Mouse (Mus musculus): ENCODE results near the gene Pgap3. TPM values are rescaled to one million over a fixed set of nuclear protein-coding genes. Genes with fewer than 3 reads are reported as not detected.
"Not testable (repeated sequence)": the region's sequence is repeated elsewhere in the genome, so short reads cannot be mapped to it uniquely, and the experiment has no call there.

Gene Pgap3
- polyA plus RNA-seq, 1 experiment from 2014 or later: 9.6 TPM

GRCm38 (mm10) chr11:98386596-98386995 lies 13.7 kb downstream of the Pgap3 start:
- peak overlapping the region; percentile 35 for H3K4me3 ChIP-seq
- peak; percentile 37 for DNase-seq (ENCODE audit: low spot score)
- peaks cover 4% of the 10 kb centered on the region for H3K36me3 ChIP-seq (replicated peaks)
- WGBS: 19% methylated on average over 24 of the region's 24 CpGs
- no peak overlapping the region for H3K27ac ChIP-seq (replicated peaks)
- peaks cover 86% of the 10 kb centered on the region for H3K27me3 ChIP-seq (replicated peaks; ENCODE audit: low read depth, poor library complexity, severe bottlenecking)
- peaks cover 41% of the 10 kb centered on the region for H3K4me1 ChIP-seq
- no peaks in the 10 kb centered on the region for H3K9me3 ChIP-seq

DNA sequence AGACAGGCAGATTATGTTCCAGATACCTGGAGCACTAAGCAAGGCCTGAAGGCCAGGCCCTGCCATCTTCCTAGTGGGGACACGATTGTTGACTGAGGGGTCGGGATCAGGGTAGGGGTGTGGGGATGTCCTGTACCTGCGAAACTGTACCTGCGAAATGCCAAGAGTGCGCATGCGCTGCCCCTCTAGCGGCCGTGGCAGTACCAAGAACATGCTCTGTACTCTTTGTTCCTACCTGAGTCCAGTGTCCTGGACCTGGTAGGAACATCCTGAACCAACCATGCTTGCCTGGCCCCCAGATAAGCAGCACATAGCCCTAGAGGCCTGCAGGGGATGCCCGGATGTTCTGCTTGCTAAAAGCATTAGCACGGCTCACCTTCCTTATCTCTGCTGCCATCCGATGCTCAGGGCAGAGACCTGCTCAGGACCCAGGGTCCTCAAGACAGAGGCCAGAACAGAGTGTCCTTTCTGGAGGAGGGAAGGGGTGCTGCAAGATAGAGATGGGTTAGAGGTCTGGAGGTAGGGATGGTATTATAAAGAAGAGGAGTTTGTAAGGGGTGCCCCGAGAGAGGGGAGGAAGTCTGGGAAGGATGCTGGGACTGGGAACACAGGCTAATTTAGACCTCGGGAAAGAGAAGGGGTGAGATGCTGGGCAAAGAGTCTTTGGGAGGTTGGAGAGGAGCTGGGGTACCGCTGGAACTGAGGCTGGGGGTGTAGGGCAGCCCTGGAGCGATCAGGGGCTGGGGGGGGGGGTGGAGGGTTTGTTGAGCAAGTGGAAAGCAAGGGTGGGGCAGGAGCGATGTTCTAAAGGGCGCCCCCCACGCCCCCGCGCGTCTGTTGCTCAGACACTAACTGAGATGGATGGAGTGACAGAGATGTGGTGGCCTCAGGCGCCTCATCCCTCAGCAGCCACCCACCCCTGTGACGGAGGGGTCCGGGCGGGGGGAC lies 14.4 kb downstream of the Pgap3 start, which contains the start of gene Pnmt:
TSS of gene Pnmt (plus strand) at position 813 of the 948 bp plus-strand sequence.
- peaks cover 79% of the 10 kb centered on the region for H3K27me3 ChIP-seq (replicated peaks; ENCODE audit: low read depth, poor library complexity, severe bottlenecking)
- peak within 1 kb of the TSS; percentile 35 for H3K4me3 ChIP-seq
- WGBS: 54% methylated on average over 25 of the region's 25 CpGs
- H3K9me3 ChIP-seq: no peaks in the 10 kb centered on the region
- peaks cover 37% of the 10 kb centered on the region for H3K4me1 ChIP-seq
- no peak within 1 kb of the TSS for H3K27ac ChIP-seq (replicated peaks)
- DNase-seq (ENCODE audit: low spot score): no peak
- peaks cover 7% of the 10 kb centered on the region for H3K36me3 ChIP-seq (replicated peaks)

DNA sequence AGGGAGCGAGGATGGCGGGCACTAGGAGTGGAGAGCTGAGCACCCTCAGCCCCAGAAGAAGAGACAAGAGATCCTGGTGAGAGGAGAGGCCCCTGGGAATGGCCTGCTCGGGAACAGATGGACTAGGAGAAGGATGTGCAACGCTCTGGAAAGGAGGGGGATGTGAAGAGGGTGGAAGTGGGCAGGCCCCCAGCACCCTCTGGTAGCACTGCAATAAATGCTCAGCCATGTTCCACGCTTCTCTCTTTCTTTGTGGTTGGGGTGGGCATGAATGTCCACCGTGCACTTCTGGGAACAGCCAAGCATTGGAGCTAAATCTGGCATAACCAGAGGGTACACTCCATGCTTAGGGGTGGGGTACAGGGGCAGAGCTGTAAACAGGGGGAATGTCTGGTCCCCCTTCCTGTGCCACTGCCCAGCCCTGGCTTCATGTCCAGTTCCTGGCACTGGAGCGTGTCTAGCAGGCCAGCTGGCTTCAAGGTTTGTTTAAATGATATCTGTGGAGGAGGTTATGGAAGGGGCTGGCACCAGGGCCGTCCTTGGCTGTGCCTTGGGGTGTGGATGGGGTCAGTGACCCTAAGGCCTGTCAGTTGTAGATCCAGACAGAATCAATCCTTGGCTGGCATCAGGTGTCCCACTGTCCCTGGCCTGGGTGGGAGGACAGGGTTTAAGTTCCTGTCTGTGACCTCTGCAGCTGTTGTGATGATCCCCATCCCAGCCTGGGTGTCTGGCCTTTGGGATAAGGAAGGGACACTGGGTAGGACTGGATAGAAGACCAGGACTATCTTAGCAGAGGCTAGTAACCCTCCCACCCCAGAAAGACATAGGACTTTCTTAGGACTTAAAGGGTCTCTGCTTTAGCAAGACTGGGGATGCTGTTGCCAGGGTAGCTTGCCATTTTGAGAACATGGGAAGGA lies 15.3 kb downstream of the Pgap3 start:
- peaks cover 70% of the 10 kb centered on the region for H3K27me3 ChIP-seq (replicated peaks; ENCODE audit: low read depth, poor library complexity, severe bottlenecking)
- DNase-seq (ENCODE audit: low spot score): no peak
- peaks cover 16% of the 10 kb centered on the region for H3K36me3 ChIP-seq (replicated peaks)
- no peak overlapping the region for H3K27ac ChIP-seq (replicated peaks)
- H3K4me1 ChIP-seq: peaks cover 37% of the 10 kb centered on the region
- no peaks in the 10 kb centered on the region for H3K9me3 ChIP-seq
- H3K4me3 ChIP-seq: no peak overlapping the region
- WGBS: 59% methylated on average over 8 of the region's 8 CpGs

- Histone ChIP-seq H3K9me3 (no peaks in the 10 kb centered on the region), H3K4me1 (peaks cover 37% of the 10 kb centered on the region), H3K27ac (replicated peaks) (0 out of 2 replicates have a peak overlapping the region, but pooled peaks have one; percentile 11), H3K36me3 (replicated peaks) (peaks cover 24% of the 10 kb centered on the region), H3K27me3 (replicated peaks; ENCODE audit: low read depth, poor library complexity, severe bottlenecking) (peaks cover 62% of the 10 kb centered on the region), H3K4me3 (no peak overlapping the region)
- no peak for DNase-seq (ENCODE audit: low spot score)
- 65% methylated on average over 20 of the region's 20 CpGs for WGBS
Measured at GRCm38 (mm10) chr11:98384216-98384615, 16.1 kb downstream of the Pgap3 start.

- Histone ChIP-seq H3K36me3 (replicated peaks) (peaks cover 31% of the 10 kb centered on the region), H3K27ac (replicated peaks) (0 out of 2 replicates have a peak within 1 kb of the TSS, but pooled peaks have one; percentile 11), H3K9me3 (no peaks in the 10 kb centered on the region), H3K4me1 (peaks cover 32% of the 10 kb centered on the region), H3K27me3 (replicated peaks; ENCODE audit: low read depth, poor library complexity, severe bottlenecking) (peaks cover 55% of the 10 kb centered on the region), H3K4me3 (no peak within 1 kb of the TSS)
- WGBS: 56% methylated on average over 14 of the region's 14 CpGs
- no peak for DNase-seq (ENCODE audit: low spot score)
Measured at GRCm38 (mm10) chr11:98383261-98384030, 16.8 kb downstream of the Pgap3 start, which contains the start of gene Tcap. Gene Tcap (plus strand): TSS chr11:98383811.

GRCm38 (mm10) chr11:98382405-98382804 lies 17.9 kb downstream of the Pgap3 start:
- not testable (repeated sequence) for H3K27ac ChIP-seq (replicated peaks); DNase-seq (ENCODE audit: low spot score); H3K9me3 ChIP-seq; H3K4me3 ChIP-seq
- Histone ChIP-seq H3K4me1 (peaks cover 25% of the 10 kb centered on the region), H3K27me3 (replicated peaks; ENCODE audit: low read depth, poor library complexity, severe bottlenecking) (peaks cover 44% of the 10 kb centered on the region), H3K36me3 (replicated peaks) (peaks cover 42% of the 10 kb centered on the region)
- 44% methylated on average over 2 of the region's 2 CpGs for WGBS

- H3K36me3 ChIP-seq (replicated peaks): peaks cover 49% of the 10 kb centered on the region
- H3K27me3 ChIP-seq (replicated peaks; ENCODE audit: low read depth, poor library complexity, severe bottlenecking): peaks cover 37% of the 10 kb centered on the region
- DNase-seq (ENCODE audit: low spot score): no peak
- no peak overlapping the region for H3K4me3 ChIP-seq
- H3K27ac ChIP-seq (replicated peaks): no peak overlapping the region
- 93% methylated on average over 2 of the region's 2 CpGs for WGBS
- H3K9me3 ChIP-seq: no peaks in the 10 kb centered on the region
- H3K4me1 ChIP-seq: peaks cover 21% of the 10 kb centered on the region
Measured at GRCm38 (mm10) chr11:98381651-98382050, 18.6 kb downstream of the Pgap3 start.

GRCm38 (mm10) chr11:98380106-98380505 lies 20.2 kb downstream of the Pgap3 start:
- Histone ChIP-seq H3K9me3 (no peaks in the 10 kb centered on the region), H3K27me3 (replicated peaks; ENCODE audit: low read depth, poor library complexity, severe bottlenecking) (peaks cover 21% of the 10 kb centered on the region), H3K4me3 (no peak overlapping the region), H3K4me1 (peaks cover 15% of the 10 kb centered on the region), H3K27ac (replicated peaks) (no peak overlapping the region), H3K36me3 (replicated peaks) (peaks cover 65% of the 10 kb centered on the region)
- no peak for DNase-seq (ENCODE audit: low spot score)
- 84% methylated on average over 6 of the region's 6 CpGs for WGBS

- Histone ChIP-seq H3K27ac (replicated peaks) (0 out of 2 replicates have a peak overlapping the region, but pooled peaks have one; percentile 31), H3K4me3 (no peak overlapping the region), H3K9me3 (no peaks in the 10 kb centered on the region), H3K4me1 (peaks cover 14% of the 10 kb centered on the region), H3K36me3 (replicated peaks) (peaks cover 72% of the 10 kb centered on the region), H3K27me3 (replicated peaks; ENCODE audit: low read depth, poor library complexity, severe bottlenecking) (peaks cover 14% of the 10 kb centered on the region)
- 88% methylated on average over 7 of the region's 7 CpGs for WGBS
- no peak for DNase-seq (ENCODE audit: low spot score)
Measured at GRCm38 (mm10) chr11:98379379-98379778, 20.9 kb downstream of the Pgap3 start.

GRCm38 (mm10) chr11:98377787-98378186 lies 22.5 kb downstream of the Pgap3 start:
- 0 out of 2 replicates have a peak, but pooled peaks cover 3% of the 10 kb centered on the region for H3K4me1 ChIP-seq
- WGBS: 83% methylated on average over 11 of the region's 11 CpGs
- no peak for DNase-seq (ENCODE audit: low spot score)
- no peak overlapping the region for H3K27ac ChIP-seq (replicated peaks)
- no peak overlapping the region for H3K4me3 ChIP-seq
- no peaks in the 10 kb centered on the region for H3K9me3 ChIP-seq
- peaks cover 81% of the 10 kb centered on the region for H3K36me3 ChIP-seq (replicated peaks)
- H3K27me3 ChIP-seq (replicated peaks; ENCODE audit: low read depth, poor library complexity, severe bottlenecking): no peaks in the 10 kb centered on the region

DNA sequence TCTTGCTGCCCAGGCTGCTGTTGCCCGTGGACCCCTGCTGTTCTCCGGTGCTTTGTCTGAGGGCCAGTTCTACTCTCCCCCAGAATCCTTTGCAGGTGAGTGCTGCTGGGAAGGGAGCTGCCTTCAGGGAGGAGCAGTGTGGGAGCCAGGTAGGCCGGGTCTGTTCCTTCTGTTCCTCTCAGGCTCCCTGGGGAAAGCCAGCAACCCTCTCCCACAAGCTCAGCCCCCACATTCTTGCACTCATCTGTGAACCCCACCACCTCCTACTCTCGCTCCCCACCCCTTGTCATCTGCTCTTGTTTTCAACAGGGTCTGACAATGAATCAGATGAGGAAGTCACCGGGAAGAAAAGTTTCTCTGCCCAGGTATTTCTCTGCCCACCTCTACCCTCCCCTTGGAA lies 23.5 kb downstream of the Pgap3 start:
- Histone ChIP-seq H3K9me3 (no peaks in the 10 kb centered on the region), H3K36me3 (replicated peaks) (peaks cover 79% of the 10 kb centered on the region), H3K4me1 (peaks cover 11% of the 10 kb centered on the region), H3K4me3 (no peak overlapping the region), H3K27me3 (replicated peaks; ENCODE audit: low read depth, poor library complexity, severe bottlenecking) (no peaks in the 10 kb centered on the region), H3K27ac (replicated peaks) (no peak overlapping the region)
- 65% methylated on average over 5 of the region's 5 CpGs for WGBS
- no peak for DNase-seq (ENCODE audit: low spot score)
